Mouse (Mus musculus) ES-E14 (cell line): ENCODE results near the gene Ceacam20.

Experiments used
- HCFC1 ChIP-seq: IDR thresholded peaks from 2 replicates; pipeline ENCODE4 v1.6.1; 2012; ENCODE audit warnings: low read length, inconsistent platforms, borderline replicate concordance; ENCODE audit not compliant: insufficient read depth
- ZC3H11A ChIP-seq: IDR thresholded peaks from 2 replicates; pipeline ENCODE4 v1.6.1; 2012; ENCODE audit warnings: low read depth, mild to moderate bottlenecking, inconsistent platforms, low read length, borderline replicate concordance
- ZNF384 ChIP-seq: IDR thresholded peaks from 2 replicates; pipeline ENCODE4 v1.6.1; 2012; ENCODE audit warnings: low read depth, low read length, inconsistent platforms

GRCm38 (mm10) chr7:19925376-19925775, 39.8 kb upstream of the Ceacam20 start:
- no peak for TF ChIP-seq ZC3H11A
- no peak for TF ChIP-seq HCFC1
- no peak for TF ChIP-seq ZNF384
